Mouse (Mus musculus) spleen, adult 2 months (tissue): Measurements from ENCODE around the gene Nucb2.

Experiments used
- CTCF ChIP-seq: fragments of 200-500 bp; IDR thresholded peaks from 2 replicates; pipeline ENCODE4 v1.5.1; 2011; ENCODE audit warnings: mild to moderate bottlenecking, inconsistent platforms; ENCODE audit not compliant: insufficient read depth, insufficient read length, insufficient replicate concordance; ENCODE audit errors: extremely low read depth
- POLR2A ChIP-seq: fragments of 200-500 bp; IDR thresholded peaks from 2 replicates; pipeline ENCODE4 v1.6.1; 2011; ENCODE audit warnings: low read depth, low read length, inconsistent platforms

DNA sequence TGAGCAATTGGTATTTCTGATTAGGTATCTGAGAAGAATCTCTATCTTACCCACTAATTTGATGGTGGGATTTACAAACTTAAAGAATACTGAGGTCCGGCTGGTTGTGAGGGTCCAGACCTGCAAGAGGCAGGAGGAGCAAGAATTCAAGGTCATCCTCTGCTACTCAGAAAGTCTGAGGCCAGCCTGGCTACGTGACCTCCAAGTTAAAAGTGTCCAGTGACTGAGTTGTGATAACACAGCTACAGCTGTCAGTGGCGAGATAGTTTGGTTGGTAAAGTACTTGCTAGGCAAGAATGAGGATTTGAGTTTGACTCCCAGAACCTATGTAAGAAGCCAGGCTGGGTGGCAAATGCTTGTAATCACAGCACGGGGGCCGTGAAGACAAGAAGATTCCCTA, 14.0 kb downstream of the Nucb2 start:
- no peak for TF ChIP-seq CTCF
- TF ChIP-seq POLR2A = no peak
